Mouse (Mus musculus) right cerebral cortex, adult 2 months (tissue): ENCODE data around the gene Adarb2.

Source experiments
- DNase-seq, 2 experiments: peaks; one replicate each; pipeline ENCODE4 v3.0.0; 2021 to 2022; ENCODE audit warnings: low spot score in 2 of 2

Adarb2 gene

DNA sequence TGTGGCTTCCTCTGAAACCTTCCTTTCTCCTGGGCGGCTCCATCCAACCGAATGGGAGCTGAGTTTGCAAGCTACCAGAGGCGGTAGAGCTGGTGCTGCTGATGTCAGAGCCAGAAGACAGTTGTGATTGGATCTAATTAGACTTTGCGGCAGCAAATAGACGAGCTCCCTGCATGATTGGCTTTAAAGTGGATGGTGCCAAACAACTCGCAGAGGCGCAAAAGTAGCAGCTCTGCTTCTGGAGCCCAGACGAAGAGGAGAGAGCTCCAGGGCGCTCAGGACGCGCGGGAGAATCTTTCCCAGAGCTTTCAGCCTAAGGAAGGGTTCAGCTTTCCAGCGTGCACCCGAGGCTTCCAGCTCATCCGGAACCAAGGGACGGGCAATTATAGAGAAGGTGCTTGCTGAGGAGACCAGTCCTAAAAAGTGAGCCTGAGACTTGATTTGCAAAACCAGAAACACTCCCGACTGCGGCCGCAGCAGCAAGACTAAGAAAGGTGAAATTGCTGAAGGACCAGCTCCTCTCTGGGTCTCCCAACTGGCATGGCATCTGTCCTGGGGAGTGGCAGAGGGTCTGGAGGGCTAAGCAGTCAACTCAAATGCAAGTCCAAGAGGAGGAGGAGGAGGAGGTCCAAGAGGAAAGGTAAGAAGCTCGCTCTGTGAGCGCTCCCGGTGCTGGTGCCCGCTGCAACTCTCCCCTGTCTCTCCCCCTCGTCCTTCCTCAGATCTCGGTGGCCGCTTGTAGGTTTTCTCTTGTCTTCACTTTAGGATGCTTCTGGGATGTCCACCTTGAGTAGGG lies at the start of gene Adarb2:
TSS of gene Adarb2 (plus strand) at position 186 of the 796 bp plus-strand sequence.
- peak; percentile 71 to 76 for DNase-seq

DNA sequence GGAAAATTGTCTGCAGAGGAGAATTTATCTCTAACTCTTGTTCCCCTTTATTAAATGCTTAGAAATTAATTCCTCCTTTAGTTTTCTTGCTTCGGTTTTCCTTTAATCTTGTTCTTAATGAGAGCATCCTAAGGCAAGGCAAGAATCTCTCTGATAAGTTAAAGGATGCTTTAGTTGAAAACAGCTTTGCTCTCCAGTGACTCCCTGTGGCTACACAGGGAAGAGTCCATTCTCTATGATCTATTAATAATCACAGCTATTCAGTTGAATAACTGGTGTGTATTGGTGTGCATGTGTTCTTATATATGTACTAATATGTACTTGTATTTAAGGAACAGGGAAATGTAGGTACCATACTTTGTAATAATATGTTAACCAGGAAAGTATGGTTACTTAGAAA lies 28.9 kb upstream of the Adarb2 start:
- peak; percentile 37 to 43 for DNase-seq

DNA sequence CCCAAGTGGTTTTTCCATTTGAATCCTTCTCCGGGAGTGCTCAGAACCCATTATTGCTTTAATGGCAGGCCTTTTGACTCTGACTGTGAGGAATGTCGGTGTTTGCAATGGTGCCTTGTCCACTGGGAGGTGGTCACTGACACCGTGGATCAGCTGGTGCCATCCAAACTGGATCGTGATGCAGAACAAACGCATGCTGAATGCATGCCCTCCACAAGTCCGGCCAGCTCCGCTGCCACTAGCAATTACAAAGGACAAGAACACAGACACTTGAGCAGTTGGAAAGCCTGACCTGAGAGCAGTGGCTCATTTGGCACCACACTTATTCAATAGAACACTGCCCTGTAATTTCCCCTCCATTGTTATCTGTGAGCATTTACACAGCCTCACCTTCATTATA lies 10.7 kb upstream of the Adarb2 start:
- DNase-seq, result no peak

DNA sequence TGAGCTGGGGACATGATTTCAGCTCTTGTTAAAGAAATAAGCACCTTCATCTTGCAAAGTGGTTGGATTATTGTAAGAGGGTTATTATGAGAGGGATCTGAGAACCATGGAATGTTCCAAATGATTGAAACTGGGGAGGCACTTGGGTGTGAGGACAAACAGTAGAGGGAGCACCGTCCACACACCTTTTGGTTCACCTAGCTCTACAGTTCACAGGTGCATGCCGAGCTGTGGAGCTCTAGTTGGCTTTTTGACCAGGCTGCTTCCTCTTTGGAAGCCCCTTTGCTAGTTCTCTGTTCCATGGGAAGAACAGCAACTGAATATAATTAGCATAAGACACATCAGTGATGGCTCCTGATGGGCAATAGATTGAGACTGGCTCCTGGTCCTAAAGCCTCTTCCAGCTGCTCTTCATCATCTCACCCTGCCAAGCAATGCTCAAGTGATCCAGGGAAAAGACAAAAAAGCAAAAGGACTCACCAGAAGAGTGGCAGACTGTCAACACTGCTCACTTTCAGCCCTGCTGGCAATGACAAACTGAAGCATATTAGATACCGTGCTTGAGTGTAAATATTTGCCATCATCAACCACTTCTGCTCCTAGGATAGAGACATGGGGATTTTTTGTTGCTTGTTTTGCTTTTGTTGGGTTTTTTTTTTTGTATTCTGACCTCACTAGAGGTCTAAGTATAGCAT lies 3.3 kb upstream of the Adarb2 start:
- DNase-seq, result no peak

DNA sequence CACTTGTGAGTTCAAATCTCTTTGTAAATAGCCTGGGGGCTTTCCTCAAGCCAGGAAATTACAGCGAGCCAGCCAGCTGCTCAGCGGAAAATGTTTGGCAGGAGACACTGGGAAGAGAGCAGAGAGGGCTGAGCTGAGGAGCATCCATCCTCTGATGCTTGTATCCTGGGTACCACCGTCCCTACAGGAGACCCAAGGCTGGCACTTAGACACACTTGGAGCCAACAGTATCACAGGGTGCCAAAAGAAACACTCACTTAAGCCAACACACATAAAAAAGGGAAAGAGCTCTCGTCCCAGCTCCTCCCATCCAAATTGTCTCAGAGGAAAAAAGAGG lies 779 bp downstream of the Adarb2 start:
- peak in 1 of 2 experiments; percentile 17 for DNase-seq

DNA sequence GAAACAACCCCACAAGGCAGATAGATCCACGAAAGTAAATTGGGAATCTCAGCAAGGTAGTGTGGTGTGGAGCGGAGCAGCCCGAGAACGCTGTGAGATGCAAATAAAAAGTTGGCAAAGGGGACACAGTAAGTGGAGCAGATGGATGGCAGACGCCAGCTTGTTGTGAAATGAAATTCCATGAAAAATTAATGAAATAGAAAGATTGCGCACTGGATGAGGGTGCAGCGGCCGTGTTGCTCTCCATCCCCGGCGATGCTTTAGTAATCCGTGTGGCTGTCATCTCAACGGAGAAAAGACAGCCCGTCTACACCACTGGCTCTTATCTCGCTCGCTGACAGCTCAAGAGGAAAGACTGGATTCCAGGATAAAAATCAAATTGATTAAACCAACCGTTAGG lies 4.7 kb downstream of the Adarb2 start:
- peak in 1 of 2 experiments; percentile 3 for DNase-seq

DNA sequence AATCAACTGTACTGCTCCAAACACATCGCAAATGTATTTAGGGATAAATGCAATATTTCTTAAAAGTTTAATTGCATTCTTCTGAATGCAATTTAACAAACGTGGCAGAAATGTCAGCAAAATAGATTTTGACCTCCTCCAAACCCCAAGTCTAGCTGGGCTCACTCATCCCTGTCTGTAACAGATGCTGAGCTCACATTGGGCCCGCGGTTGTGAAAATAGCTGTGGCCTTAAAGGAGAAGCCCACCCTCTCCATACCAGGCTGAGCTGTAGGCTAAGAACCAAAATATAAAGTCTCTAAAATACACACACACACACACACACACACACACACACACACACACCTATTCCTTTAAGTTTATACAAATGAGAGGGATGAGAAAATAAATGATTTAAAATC lies 8.1 kb downstream of the Adarb2 start:
- DNase-seq, result no peak

DNA sequence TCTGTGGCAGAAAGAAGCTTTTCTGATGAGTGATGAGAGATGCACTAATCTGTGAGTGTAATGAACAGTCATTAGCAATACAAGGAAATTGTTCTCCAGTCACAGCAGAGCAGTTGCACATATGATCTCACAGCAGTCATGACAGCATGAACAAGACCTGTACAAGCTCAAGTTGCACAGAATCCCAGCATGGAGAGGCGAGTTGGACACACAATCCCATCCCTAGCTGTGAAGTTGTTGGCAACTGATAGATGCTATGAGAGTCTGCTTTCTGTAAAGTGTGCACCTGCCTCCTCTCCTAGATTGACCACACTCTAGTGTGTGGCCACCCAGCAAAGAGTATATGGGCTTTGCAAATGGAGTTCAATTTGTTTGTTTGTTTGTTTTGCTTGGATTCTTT lies 36.2 kb downstream of the Adarb2 start:
- DNase-seq, result no peak

DNA sequence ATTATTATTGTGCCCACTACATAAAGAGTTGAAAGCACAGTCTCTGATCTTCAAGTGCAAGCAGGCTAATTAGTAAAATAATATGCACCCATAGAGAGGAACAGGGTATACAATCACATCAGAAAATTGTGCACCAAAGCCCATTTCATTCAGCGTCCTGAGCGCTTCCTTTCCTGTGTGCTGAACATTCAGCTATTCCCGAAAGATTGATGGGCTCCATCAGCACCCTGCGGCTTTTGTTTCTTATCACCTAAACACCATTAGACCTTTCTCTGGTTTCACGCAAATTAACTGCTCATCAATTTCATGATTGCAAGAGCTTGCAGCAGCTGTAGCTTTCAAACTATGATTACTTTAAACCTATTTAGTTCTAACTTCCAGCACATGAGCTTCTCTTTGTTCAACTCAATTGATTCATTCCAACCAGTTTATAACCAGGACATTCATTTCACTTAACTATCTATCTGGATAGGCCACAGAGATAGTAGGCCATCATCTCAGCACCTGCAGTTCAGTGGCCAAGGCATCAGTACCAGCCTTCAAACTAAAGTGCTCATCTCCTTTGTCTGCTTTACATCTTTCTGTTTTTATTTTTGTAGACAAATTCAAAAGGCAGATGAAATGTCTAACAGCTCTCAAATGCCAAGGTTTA lies 45.5 kb downstream of the Adarb2 start:
- DNase-seq, result no peak

DNA sequence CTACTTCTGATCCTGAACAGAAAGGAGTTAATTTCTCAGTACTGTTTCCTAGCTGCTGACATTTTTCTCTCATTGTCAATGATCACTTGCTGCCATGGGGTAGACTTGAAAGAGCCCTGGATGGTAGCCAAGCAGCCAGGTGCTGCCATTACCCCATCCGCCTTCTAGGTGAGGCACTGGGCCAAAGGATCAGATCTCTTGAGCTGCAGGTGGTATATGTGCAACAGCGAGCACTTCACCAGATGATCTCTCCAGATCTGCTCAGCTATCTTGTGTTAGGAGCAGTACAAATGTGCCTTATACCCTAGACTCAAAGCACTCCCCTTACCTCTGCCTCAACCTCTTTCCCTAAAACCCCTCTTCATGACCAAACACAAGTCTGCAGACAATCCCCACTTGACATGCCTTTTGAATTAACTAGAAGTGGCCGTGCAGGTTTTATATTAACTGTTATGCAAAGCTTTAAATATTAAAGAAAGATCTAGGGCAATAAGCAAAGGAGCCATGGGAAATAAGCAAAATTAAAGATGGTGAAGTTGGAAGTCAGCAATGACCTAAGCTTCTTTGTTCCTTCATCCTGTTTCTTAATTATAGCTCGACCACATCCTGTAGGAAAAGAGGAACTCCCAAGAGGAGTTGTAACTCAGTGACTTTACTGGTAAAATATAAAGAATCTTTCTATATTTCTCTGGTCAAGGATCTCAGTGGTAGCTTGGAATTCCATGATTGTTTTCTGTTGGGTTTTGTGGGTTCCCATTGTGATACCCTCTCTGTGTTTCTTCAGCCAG lies 69.7 kb downstream of the Adarb2 start:
- DNase-seq, result no peak

DNA sequence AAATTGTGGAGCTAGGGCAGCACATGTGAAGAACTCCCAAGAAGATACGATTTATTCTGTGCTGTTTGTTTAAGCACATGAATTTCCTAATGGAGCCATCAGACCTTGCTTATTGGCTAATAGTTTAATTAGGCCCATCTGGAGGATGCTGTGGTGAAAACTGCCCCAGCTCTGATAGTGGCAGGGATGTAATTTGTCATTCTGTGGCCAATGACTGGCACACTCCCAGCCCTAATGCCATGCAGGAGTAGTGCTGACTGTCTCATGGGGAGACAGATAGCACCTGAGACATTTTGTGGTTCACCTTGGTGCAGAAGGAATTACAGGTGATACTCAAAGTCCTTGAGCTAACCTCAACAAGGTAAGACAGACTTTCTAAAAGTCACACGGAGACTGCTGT lies 80.5 kb downstream of the Adarb2 start:
- no peak for DNase-seq

DNA sequence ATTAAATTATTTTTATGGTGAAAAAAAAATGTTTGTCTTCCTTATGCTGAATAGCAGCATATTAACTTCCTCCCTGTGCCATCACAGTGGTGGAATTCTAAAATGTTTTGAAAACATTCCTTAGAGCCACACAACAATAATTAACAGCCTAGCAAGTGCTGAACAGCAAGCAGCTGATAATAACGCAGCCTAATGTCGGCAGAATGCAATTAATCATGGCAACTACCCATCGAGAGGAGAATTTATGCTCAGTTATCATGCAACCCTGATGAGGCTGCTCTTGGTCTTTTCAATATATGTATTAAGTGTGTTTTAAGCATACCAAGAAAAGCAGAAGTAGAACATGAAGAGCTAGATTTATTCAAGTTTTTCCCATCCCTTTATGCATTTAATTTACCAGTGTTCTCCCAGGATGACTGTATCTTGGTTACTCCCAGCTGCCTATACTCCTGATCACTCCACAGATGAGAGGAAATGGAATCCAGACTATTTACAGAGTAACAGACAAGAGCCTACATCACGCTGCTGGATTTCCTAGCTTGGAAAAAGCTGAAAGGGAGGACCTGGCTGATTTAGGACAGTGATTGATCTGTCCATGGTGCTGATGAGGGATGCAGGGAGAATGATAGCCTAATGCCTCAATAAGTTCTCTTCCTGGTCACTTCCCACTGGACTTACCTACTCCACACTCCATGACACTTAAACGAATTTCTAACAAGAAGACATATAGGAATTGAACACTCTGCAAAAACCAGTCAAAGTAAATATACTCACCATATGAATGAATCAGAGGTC lies 113.9 kb downstream of the Adarb2 start:
- DNase-seq, result no peak

DNA sequence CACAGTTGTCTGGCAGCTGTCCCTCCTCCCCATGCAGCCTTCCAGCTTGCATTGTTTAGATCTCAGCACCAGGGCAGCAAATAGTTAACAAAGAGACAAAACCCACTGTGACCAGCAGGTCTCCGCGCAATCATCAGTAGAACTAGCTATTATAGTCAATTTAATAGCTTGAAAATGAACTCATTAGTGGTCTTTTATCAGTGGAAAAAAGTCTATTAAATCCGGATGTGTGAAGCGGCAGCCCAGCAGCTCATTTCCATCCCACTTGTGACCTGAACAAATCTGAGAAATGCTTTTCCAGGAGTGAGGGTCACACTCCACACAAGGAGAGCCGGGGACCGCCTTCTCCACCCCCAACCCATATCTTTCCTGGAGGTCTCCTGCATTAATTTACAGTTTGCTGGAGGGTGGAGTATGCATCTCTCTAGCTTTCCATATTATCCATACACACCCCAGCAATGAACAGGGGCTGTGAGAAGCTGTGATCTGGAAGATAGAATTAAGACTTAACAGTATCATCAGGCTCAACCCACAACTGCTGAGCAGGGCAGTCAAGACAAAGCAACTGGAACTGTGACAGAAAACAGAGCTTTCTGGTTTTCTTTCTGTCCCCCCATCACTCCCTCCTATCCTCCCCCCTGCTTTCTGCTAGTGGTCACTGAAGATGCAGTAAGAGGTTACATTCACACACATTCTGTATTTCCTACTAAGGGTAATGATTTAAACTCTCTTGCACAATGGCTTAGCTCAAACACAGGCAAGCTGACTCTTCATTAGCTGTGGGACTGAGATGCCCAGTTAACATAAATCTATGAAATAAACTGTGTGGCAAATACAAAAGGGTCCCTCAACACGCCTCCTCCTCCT lies 131.2 kb downstream of the Adarb2 start:
- no peak for DNase-seq

DNA sequence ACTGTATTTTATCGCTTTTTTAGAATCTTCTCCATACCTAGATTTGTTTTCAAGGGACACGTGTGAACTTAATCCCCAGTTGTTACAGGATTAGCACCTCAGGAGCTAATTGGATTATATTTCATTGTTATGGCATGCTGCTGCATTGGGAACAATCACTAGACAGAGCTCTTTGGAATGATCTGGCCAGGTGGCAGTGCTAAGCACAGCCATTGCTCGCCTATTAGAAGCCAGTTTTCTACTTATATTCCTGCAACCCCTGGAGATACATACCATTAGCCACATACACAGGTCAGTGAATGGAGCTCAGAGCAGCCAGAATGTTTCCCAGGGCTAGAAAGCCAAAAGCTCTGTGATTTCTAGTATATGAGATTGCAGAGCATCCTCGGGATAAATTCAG lies 131.9 kb downstream of the Adarb2 start:
- DNase-seq, result no peak

DNA sequence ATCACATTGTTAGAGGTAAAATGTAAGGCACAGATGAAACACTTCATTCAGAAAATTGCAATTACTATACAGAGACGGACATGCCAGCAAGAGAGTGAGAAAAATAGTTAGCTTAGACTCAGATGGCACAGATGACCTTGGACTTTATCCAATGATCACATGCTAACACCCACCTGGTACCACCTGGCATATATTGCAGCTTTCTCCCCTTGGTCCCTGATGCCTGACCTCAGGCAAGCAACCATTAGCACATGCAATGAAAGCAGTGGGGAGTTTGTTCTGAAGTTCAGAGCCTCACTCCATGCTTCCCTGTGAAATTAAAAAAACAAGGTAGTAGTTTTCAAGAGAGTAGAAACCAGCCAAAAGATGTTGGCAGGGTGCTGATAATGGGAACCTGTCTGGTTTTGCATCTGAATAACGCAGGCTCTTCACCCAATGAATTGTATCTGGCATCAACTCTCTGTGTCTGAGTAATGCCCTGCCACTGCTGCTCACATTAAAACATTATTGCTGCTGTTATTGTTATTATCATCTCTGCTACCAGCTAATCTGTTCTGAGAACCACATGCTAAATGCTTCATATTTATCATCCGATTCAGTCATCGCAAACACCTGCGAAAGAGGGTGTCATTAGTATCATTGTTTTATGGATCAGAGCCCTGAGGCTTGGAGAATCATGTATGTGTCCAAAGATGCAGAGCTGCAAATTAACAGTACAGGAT lies 138.6 kb downstream of the Adarb2 start:
- DNase-seq, result no peak

DNA sequence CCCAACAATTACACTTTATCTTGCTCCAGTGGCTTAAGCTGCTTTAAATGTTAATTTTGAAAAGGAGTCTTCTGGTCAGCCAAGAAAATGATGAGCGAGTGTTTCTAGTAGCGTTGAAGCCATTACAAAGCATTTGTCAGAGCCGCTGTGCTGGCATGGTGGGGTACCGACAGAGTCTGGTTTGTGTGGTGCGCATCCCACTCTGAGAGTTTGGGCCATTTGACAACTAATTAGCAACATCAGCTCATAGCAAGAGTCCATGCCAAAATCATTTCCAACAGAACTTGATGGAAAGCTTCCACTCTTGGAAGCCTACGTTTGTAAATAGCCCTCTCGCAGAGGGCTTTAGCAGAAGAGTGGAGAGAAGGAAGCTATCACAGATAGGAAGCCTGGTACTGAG lies 144.5 kb downstream of the Adarb2 start:
- no peak for DNase-seq

DNA sequence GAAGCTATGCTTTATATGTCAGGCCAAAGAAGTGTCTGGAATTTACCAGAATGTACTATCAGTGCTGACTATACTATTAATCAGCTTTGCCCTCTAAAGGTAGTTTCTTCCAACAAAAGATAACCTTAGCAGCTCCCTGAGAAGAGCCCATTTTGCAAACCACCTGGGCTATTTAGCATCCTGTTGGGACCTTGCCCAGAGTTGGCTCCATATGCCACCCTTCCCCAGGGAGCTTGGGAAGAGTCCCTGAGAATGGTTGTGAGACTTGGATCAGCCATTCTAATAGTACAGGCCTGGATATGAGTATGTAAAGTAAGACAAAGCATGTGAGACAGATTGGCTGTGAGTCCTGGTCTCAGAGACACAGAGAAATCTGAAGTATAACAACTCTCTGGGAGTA lies 149.7 kb downstream of the Adarb2 start:
- DNase-seq, result no peak

DNA sequence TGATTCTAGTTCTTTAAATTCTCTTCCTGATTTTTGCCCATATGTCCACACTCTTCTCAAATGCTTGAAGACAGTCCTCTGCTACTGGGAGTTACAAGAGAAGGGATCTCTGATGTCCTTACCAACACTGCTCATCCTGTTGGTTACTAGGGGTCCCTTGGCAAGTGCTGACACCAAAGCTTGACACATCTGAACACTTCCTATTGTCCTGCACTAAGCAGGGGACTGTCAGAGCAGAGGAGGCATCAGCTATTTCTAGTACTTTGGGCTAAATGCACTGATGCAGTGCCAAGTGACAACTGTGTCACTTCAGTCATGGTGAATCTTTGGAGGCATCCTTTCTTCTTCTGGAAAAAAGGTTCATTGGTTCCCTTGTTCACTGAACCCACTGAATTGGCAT lies 150.3 kb downstream of the Adarb2 start:
- no peak for DNase-seq

DNA sequence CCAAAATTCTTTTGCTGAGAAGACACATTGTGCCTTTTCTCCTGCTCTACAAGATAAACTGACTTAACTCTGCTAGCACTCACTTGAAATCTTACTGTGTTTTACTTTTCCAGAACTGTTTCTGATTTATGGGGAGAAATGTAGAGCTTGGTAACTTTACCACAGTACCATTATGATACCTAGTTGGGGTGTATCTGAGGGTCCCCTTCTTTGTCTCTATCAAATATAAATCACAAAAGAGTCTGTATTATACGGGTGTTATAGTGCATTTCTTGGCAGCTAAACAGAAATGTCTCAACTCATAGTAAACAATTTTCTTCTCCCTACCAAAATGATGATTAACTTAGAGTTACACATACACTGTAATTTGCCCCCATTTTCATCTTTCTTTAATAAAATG lies 162.9 kb downstream of the Adarb2 start:
- DNase-seq, result no peak

DNA sequence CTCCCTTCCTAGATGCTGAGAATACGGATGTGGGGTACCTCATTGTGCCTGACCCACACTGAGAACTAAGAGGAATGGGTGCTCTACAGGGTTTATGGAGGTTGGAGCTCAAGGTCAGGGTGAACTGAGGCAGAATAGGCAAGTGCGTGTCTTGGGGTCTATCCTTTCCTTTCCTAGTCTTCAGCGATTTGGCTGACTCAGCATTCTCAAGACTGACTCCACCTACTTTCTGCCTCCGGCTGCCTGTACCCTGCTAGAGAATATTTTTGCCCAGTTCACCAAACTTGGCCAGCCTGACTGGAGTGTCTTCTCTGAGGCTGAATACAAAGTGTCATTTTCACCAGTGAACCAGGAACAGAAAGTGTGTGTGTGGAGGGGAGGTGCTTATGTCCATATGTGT lies 163.4 kb downstream of the Adarb2 start:
- DNase-seq, result no peak
